Comparison of ENCODE assay signal across 7 mouse cellular contexts in genomic region chr2:160367448-160368208, GRCm38 (mm10). TPM values are rescaled to one million over a fixed set of nuclear protein-coding genes. Genes with fewer than 3 reads are reported as not detected.
DNase-seq lines count a peak whose midpoint lies in the region; ATAC-seq and TF ChIP-seq lines count a peak whose summit lies in the region.

No protein-coding gene starts in this region.

- H3K79me2 ChIP-seq in heart, adult 2 months (replicated peaks; ENCODE audit: control insufficient read depth, insufficient read depth, low read length): no peaks in the 10 kb centered on the region

- under 1% methylated on average over 45 of the region's 45 CpGs for WGBS in embryonic facial prominence, embryonic 12.5 days
- WGBS in heart, adult 2 months: under 1% methylated on average over 45 of the region's 45 CpGs
- under 1% methylated on average over 45 of the region's 45 CpGs for WGBS in limb, embryonic 13.5 days
- WGBS in midbrain, embryonic 15.5 days: under 1% methylated on average over 45 of the region's 45 CpGs

- H3K9me3 ChIP-seq in embryonic facial prominence, embryonic 12.5 days: no peaks in the 10 kb centered on the region
- H3K9me3 ChIP-seq in limb, embryonic 13.5 days: no peaks in the 10 kb centered on the region
- H3K9me3 ChIP-seq in midbrain, embryonic 15.5 days: no peaks in the 10 kb centered on the region

- peaks cover 67% of the 10 kb centered on the region for H3K27me3 ChIP-seq in embryonic facial prominence, embryonic 12.5 days
- H3K27me3 ChIP-seq in heart, adult 2 months (ENCODE audit: control insufficient read depth, insufficient read depth, low read length): peaks cover 15% of the 10 kb centered on the region
- peaks cover 73% of the 10 kb centered on the region for H3K27me3 ChIP-seq in limb, embryonic 13.5 days
- H3K27me3 ChIP-seq in midbrain, embryonic 15.5 days (replicated peaks): peaks cover 56% of the 10 kb centered on the region

- peak; percentile 90 for DNase-seq in adrenal gland, postnatal 25 days
- DNase-seq in heart, adult 2 months: peak; percentile 89 to 95
- peak; percentile 91 for DNase-seq in kidney, adult 9 months
- DNase-seq in spleen, postnatal 10 days (ENCODE audit: low spot score in 2 of 2): peak; percentile 41 to 71

- H3K9ac ChIP-seq in embryonic facial prominence, embryonic 12.5 days: peak overlapping the region; percentile 76
- peak overlapping the region; percentile 58 for H3K9ac ChIP-seq in heart, adult 2 months (ENCODE audit: low read depth, low read length)
- peak overlapping the region; percentile 80 for H3K9ac ChIP-seq in limb, embryonic 13.5 days
- H3K9ac ChIP-seq in midbrain, embryonic 15.5 days: peak overlapping the region; percentile 64

- intact Hi-C loops in heart, adult 2 months (cut with DNase I): loop anchor here (1.0 to 10.0 kb wide), 6 partner anchors 203 to 1503 kb away; no protein-coding TSS in a partner anchor

- TF ChIP-seq POLR2A in heart, adult 2 months (IDR thresholded peaks at IDR 0.05; ENCODE audit: insufficient read depth, low read depth, low read length): peak; percentile 53

- peak overlapping the region; percentile 86 for H3K27ac ChIP-seq in embryonic facial prominence, embryonic 12.5 days
- peak overlapping the region; percentile 84 for H3K27ac ChIP-seq in heart, adult 2 months
- H3K27ac ChIP-seq in limb, embryonic 13.5 days: peak overlapping the region; percentile 85
- H3K27ac ChIP-seq in midbrain, embryonic 15.5 days: peak overlapping the region; percentile 84

- peaks cover 28% of the 10 kb centered on the region for H3K4me1 ChIP-seq in embryonic facial prominence, embryonic 12.5 days
- H3K4me1 ChIP-seq in heart, adult 2 months (ENCODE audit: control insufficient read depth, insufficient read depth, low read length): peaks cover 3% of the 10 kb centered on the region; the same call in 1 of the 2 replicates
- peaks cover 48% of the 10 kb centered on the region for H3K4me1 ChIP-seq in limb, embryonic 13.5 days
- H3K4me1 ChIP-seq in midbrain, embryonic 15.5 days: peaks cover 56% of the 10 kb centered on the region

- peak overlapping the region; percentile 63 for H3K4me3 ChIP-seq in embryonic facial prominence, embryonic 12.5 days
- H3K4me3 ChIP-seq in heart, adult 2 months: peak overlapping the region; percentile 55
- peak overlapping the region; percentile 66 for H3K4me3 ChIP-seq in limb, embryonic 13.5 days
- H3K4me3 ChIP-seq in midbrain, embryonic 15.5 days: peak overlapping the region; percentile 63

- peak; percentile 97 for TF ChIP-seq CTCF in heart, adult 2 months (IDR thresholded peaks at IDR 0.05)

- peak; percentile 87 for TF ChIP-seq EP300 in heart, adult 2 months (IDR thresholded peaks at IDR 0.05; ENCODE audit: insufficient read depth, low read depth, low read length)

- peak; percentile 61 for ATAC-seq in embryonic facial prominence, embryonic 12.5 days (ENCODE audit: insufficient number of reproducible peaks, insufficient read depth, low FRiP score, low TSS enrichment)
- peak; percentile 57 for ATAC-seq in limb, embryonic 13.5 days (ENCODE audit: low FRiP score, low read depth)
- peak; percentile 77 for ATAC-seq in midbrain, embryonic 15.5 days (replicated peaks)

- no peaks in the 10 kb centered on the region for H3K36me3 ChIP-seq in embryonic facial prominence, embryonic 12.5 days
- H3K36me3 ChIP-seq in heart, adult 2 months (ENCODE audit: control insufficient read depth, insufficient read depth, low read length): no peaks in the 10 kb centered on the region
- H3K36me3 ChIP-seq in limb, embryonic 13.5 days: no peaks in the 10 kb centered on the region
- H3K36me3 ChIP-seq in midbrain, embryonic 15.5 days (replicated peaks): no peaks in the 10 kb centered on the region

- peak overlapping the region; percentile 98 for H3K4me2 ChIP-seq in embryonic facial prominence, embryonic 12.5 days (replicated peaks)
- H3K4me2 ChIP-seq in limb, embryonic 13.5 days (replicated peaks): peak overlapping the region; percentile 96
- peak overlapping the region; percentile 97 for H3K4me2 ChIP-seq in midbrain, embryonic 15.5 days

RNA-seq across cellular contexts. Expression of gene Mafb, which starts 0.8 kb away (rescaled TPM):
- total RNA-seq in adrenal gland, postnatal 25 days (2021): 9.4 and 9.7 TPM in 2 replicates
- 15.4 and 16.7 TPM in 2 replicates for polyA plus RNA-seq in embryonic facial prominence, embryonic 12.5 days (2016; fragmentation: Nextera tagmentation; extraction: Ambion mirVana)
- 10 to 100 TPM; 11.5 to 15.8 TPM for total RNA-seq in heart, adult 2 months (2021)
- polyA plus RNA-seq in heart, adult 2 months (2012; rRNA removed): 3.0 and 3.8 TPM in 2 replicates
- polyA plus RNA-seq in limb, embryonic 13.5 days (2015; fragmentation: Nextera tagmentation; extraction: Ambion mirVana): 24.3 and 30.9 TPM in 2 replicates
- polyA plus RNA-seq in midbrain, embryonic 15.5 days (2015; fragmentation: Nextera tagmentation; extraction: Ambion mirVana): 6.5 TPM in 2 replicates

RNA-seq across cellular contexts. Expression of gene Gm826, which starts 33.7 kb away (rescaled TPM):
- 0.73 and 2.3 TPM in 2 replicates for total RNA-seq in adrenal gland, postnatal 25 days (2021)
- 0.39 TPM in 1 of 2 replicates, not detected in the other for polyA plus RNA-seq in embryonic facial prominence, embryonic 12.5 days (2016; fragmentation: Nextera tagmentation; extraction: Ambion mirVana)
- 1 to 10 TPM; 7.8 to 8.3 TPM for total RNA-seq in heart, adult 2 months (2021)
- polyA plus RNA-seq in heart, adult 2 months (2012; rRNA removed): 10.9 and 21.5 TPM in 2 replicates
- 0.33 and 0.45 TPM in 2 replicates for polyA plus RNA-seq in limb, embryonic 13.5 days (2015; fragmentation: Nextera tagmentation; extraction: Ambion mirVana)
- not detected in 2 replicates for polyA plus RNA-seq in midbrain, embryonic 15.5 days (2015; fragmentation: Nextera tagmentation; extraction: Ambion mirVana)

Comparison
In these comparisons a context has a peak if more than half of its experiments do, and no peak if none do; other contexts are left out.
1. Peak in every context shown above with its lines: DNase-seq, ATAC-seq, H3K4me3 ChIP-seq and H3K27ac ChIP-seq.